Mouse (Mus musculus) heart, postnatal 14 days (tissue): ENCODE data around the gene 2010300C02Rik. TPM values are rescaled to one million over a fixed set of nuclear protein-coding genes. Genes with fewer than 3 reads are reported as not detected.
"Not testable (repeated sequence)": the region's sequence is repeated elsewhere in the genome, so short reads cannot be mapped to it uniquely, and the experiment has no call there.

Source experiments
- DNase-seq, 2 experiments: peaks; one replicate each; pipeline ENCODE4 v3.0.0; 2021 to 2022
- intact Hi-C: fragments of 180-260 bp; cut with DNase I; formaldehyde crosslinking; loops from one replicate; pipeline ENCODE4 v1.15.1; 2025
- total RNA-seq, 2 experiments: library from RNA; stranded (reverse); gene quantifications; 2 replicates each; pipeline ENCODE4 v1.2.3; 2021

2010300C02Rik gene
- total RNA-seq, 2 experiments from 2014 or later, result 1.1 to 1.3 TPM

DNA sequence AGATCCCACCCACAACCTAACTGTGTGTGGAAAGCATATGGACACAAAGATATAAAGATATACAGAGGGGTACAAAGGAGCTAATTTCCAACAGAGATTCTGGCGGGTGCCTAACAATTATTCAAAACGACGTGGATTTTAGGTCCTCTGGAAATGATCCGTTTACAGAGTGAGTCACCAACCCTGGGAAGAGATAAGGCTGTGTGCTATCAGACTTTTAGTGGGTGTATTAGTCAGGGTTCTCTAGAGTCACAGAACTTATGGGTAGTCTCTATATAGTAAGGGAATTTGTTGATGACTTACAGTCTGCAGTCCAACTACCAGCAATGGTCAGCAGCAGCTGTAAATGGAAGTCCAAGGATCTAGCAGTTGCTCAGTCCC is 7.5 kb downstream of the 2010300C02Rik start:
- DNase-seq, intact Hi-C loops: not testable (repeated sequence)

- intact Hi-C loops, result no loop called here
- no peak for DNase-seq
These were observed 8.1 kb downstream of the 2010300C02Rik start for GRCm38 (mm10) chr1:37711596-37712356.

DNA sequence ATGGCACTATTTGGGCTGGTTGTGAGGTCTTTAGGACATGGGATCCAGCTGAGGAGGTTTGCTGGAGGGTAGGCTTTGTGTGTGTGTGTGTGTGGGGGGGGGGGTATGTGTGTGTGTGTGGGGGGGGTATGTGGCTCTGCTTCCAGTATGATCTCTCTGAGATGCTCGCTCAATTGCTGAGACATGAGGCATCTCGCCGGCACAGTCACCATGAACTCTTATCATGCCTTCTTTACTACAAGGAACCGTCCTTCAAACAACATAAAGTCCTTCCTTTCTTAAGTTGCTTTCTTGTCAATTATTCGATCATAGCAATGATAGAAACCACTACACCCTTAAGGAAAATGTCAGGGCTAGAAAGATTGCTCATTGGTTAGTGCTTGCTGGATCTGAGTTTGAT is 8.8 kb downstream of the 2010300C02Rik start:
- no peak for DNase-seq
- intact Hi-C loops, result no loop called here

GRCm38 (mm10) chr1:37709736-37710135 is 10.1 kb downstream of the 2010300C02Rik start:
- no peak for DNase-seq
- intact Hi-C loops, result no loop called here

- peak in 1 of 2 experiments; percentile 25 for DNase-seq
- intact Hi-C loops, result no loop called here
These were observed 11.5 kb downstream of the 2010300C02Rik start for GRCm38 (mm10) chr1:37708270-37708955.

DNA sequence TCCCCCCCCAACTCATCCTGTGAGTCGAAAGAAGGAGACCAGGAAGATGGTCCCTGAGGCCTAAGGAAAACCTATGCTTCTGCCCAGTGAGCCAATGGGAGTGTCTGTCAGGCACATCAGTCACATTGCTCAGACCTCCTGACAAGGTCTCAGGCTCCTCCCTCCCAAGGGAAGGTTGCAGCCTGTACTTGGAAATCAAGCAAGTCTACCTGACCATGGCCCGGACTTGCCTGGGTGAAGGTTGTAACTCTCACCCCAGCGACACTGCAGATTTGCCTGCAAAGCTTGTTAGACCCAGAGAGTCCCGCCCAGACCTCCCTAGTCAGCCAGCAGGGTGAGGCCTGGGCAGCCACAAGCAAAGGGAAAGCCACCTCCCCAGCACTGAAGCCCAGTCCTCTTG is 17.6 kb downstream of the 2010300C02Rik start:
- DNase-seq, result no peak
- intact Hi-C loops, result no loop called here

DNA sequence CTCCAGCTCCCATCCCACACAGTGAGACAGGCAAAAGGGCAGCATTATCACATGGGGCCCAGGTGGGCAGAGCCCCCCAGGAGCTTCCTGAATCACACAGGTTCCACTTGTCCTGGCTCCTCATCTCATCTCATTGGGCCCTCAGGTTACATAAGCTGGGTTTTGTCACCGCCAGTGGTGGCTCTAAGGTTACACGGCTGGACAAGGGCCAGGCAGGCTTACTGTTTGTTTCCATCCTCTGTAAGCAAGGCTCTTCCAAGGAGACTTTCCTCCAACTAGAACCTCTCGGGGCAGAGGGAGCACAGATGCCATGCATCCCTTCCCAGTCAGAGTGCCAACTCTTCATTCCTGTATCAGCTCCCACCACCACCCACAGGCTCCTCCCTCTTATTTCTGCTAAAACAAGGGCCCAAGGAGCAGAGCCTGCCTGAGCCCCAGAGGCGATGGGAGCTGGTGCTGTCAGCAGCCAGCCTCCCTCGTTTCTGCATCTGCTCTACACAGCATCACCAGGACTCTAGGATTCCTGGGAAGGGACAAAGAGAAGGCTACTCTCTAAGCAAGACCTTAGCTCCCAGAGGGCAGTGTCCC is 20.9 kb downstream of the 2010300C02Rik start:
- no peak for DNase-seq
- intact Hi-C loops, result no loop called here

DNA sequence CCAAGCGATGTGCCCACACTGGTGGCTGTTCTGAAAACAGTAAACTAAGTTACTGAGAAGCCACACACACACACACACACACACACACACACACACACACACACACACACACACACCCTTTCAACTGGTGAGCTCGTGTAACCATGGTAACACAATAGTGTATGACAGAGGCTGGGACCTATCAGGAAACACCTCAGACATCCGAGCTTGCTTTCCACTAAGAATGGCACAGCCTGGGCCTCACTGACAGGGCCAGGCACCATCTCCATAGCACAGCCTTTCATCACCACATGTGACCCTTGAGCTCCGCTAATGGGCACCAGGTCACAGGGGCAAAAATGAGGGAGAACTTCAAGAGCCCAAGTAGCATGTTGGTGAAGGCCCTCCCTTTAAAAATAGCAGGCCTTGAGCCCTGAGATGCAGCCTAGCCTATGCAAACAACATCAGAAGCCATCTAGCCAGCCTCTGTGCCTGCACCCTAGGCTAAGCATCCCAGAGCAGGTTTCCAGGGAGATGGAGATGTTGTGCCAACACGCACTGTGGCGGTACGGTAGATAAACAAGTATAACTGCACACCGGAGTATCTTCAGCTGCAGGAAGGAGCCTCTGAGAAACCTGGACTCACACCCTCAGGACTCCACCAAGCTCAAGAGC is 21.6 kb downstream of the 2010300C02Rik start:
- DNase-seq, result no peak
- intact Hi-C loops, result no loop called here

GRCm38 (mm10) chr1:37696918-37697317 is 23.0 kb downstream of the 2010300C02Rik start:
- intact Hi-C loops, result no loop called here
- no peak for DNase-seq

GRCm38 (mm10) chr1:37695732-37696131 is 24.2 kb downstream of the 2010300C02Rik start:
- DNase-seq, result no peak
- intact Hi-C loops, result no loop called here

GRCm38 (mm10) chr1:37694417-37694816 is 25.5 kb downstream of the 2010300C02Rik start:
- intact Hi-C loops, result no loop called here
- peak; percentile 65 to 74 for DNase-seq

- DNase-seq, result peak in 1 of 2 experiments; percentile 25
- intact Hi-C loops, result no loop called here
These were observed 28.7 kb downstream of the 2010300C02Rik start for GRCm38 (mm10) chr1:37691179-37691578.

DNA sequence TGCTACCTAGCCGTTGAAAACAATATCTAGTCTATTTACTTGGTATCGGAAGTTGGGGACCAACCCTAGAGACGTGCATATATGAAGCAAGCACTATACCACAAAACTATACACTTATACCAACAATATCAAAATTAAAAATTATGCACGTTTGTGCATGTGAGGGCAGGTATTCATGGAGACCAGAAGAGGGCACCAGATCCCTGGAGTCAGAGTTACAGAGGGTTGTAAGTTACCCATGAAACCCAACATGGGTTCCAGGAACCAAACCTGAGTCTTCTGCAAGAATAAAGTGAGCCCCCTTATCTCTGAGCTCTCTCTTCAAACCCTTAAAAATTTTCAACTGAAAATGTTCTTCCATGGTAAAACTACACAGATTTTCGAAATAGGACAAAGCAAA is 29.2 kb downstream of the 2010300C02Rik start:
- no peak for DNase-seq

GRCm38 (mm10) chr1:37689730-37690129 is 30.2 kb downstream of the 2010300C02Rik start:
- no peak for DNase-seq
- intact Hi-C loops, result no loop called here

More for the DNA sequence above, 29.2 kb downstream of the 2010300C02Rik start:
- intact Hi-C loops, result no loop called here

DNA sequence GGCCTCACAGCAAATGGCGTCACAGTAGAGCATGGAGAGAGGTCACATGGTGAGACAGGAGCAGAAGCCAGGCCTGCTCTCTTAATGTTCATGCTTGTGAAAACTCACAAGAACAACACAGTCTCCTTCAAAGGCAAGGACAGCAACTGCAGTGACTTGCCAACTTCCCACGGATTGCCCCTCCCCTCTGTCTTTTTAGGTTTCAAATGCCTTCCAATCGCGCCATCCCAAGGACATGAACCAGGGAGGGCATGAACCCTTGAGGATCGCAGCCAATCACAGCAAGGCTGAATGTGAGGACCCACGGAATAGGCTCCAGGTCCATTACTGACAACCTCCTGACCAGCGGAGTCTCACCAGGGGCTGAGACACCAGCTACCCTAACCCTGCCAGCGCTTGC is 31.5 kb downstream of the 2010300C02Rik start:
- intact Hi-C loops, result no loop called here
- no peak for DNase-seq

DNA sequence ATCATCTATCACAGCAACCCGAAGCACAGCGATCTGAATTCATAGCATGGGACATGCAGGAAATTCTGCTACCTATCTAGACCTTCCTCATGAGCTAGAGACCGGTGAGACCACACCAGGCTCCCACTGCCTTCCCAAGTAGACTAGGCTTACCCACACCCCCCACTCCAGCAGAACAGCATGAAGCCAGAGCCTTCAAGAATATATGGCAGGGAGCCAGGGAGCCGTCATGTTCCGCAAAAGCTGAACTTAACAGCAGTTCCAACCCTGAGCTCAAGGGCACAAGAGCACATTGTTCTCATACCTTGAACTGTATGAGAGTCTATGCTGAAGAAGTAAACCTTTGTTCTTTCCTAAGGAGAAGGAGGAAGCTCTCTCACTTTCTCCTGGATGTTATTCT is 32.4 kb downstream of the 2010300C02Rik start:
- intact Hi-C loops, result no loop called here
- DNase-seq, result peak in 1 of 2 experiments; percentile 37

DNA sequence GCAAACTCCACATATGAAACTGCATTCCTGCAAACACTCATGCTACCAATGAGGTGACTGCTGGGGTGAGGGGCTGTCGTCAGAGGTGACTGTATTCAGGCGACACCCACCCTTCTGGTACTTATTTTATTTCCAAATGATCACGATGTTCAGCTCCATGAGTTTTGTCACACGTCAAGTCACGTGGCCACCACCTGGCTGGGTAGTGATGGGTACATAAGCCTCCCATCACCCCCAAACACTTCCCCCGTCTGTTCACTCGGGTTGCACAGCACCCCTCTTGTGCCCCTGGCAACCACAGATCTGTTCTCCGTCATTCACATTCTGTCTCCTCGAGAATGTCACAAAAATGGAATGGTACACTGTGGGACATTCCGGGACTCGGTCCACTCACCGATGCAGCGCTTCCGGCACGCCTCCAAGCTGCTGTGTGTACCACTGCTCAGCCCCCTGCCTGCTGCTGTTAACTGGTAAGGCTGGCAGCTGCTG is 32.9 kb downstream of the 2010300C02Rik start:
- intact Hi-C loops, result no loop called here

DNA sequence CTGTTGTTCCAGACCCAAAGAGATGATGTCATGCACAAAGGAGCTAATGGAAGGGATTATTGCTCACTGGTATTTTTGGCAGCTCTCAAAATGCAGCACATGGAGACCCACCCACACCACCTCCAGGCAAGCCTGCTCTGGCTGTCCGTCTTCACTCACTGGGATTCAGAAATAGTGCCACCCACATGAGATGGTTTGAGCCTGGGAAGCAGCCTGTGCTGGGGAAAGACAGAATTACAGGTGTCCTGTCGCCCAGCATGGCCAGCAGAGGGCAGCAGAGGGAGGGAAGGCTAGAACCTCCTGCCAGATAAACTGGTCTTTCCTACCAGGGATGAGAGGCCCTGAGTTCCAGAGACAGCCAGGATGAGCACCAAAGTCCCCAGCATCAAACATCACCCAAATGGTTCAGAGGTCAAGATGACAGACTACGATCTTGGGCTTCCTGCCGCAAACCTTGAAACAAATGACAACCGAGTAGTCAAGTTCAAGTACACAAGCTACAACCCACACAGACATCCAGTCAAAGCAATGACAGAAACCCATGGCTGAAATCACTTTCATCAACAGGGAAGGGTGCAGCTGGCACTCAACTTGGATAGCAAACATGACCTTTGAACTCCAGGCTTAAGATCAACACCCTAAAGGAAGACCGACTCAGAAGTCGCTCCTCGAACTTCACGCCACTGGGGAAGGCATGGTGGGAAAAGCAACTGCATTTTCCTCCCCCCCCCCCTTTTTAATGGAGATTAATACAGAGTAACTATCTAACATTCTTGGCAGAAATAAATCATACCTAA is 41.4 kb downstream of the 2010300C02Rik start:
- peak; percentile 84 to 90 for DNase-seq

More for the DNA sequence above, 32.9 kb downstream of the 2010300C02Rik start:
- DNase-seq, result no peak

GRCm38 (mm10) chr1:37676967-37677512 is 42.8 kb downstream of the 2010300C02Rik start:
- intact Hi-C loops, result no loop called here
- no peak for DNase-seq

More for the DNA sequence above, 41.4 kb downstream of the 2010300C02Rik start:
- intact Hi-C loops, result loop anchor here (2.0 kb wide), 2 partner anchors 124 to 188 kb away; partner anchors contain the start of gene Tsga10

DNA sequence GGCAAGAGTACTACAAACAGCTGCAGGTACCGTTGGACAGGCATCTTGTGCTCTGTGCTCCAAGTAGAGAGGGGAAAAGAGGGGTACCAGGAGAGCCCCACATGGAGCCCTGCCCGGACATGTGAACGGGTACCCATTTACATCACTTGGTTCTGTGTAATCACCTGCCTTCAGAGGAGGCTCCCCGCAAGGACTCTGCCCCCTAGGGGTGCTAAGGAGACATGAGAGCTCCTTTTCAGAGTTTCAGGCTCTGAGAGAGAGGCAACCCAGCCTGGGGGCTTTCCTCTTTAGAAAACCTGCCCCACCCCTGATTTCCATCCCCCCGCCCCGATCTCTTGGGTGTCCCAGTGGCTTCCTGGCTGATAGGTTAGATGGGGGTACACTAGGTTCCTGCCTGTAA is 44.4 kb downstream of the 2010300C02Rik start:
- DNase-seq, result no peak
- intact Hi-C loops, result no loop called here
